Mouse (Mus musculus): ENCODE data around the gene Cant1. TPM values are rescaled to one million over a fixed set of nuclear protein-coding genes. Genes with fewer than 3 reads are reported as not detected.
A peak's percentile ranks its signal among the peaks of the same experiment; 100 is the strongest.

The Cant1 gene
- total RNA-seq (2012; rRNA removed): 25.8 and 26.0 TPM in 2 replicates
- 100 to 1,000 TPM in 1 of 2 experiments, 10 to 100 TPM in 1; 34.4 to 145 TPM for polyA plus RNA-seq (2012; ENCODE audit: insufficient read depth in 1 of 2, insufficient read length in 2 of 2, low read depth in 1 of 2, low replicate concordance in 2 of 2, missing spikeins in 1 of 2)

DNA sequence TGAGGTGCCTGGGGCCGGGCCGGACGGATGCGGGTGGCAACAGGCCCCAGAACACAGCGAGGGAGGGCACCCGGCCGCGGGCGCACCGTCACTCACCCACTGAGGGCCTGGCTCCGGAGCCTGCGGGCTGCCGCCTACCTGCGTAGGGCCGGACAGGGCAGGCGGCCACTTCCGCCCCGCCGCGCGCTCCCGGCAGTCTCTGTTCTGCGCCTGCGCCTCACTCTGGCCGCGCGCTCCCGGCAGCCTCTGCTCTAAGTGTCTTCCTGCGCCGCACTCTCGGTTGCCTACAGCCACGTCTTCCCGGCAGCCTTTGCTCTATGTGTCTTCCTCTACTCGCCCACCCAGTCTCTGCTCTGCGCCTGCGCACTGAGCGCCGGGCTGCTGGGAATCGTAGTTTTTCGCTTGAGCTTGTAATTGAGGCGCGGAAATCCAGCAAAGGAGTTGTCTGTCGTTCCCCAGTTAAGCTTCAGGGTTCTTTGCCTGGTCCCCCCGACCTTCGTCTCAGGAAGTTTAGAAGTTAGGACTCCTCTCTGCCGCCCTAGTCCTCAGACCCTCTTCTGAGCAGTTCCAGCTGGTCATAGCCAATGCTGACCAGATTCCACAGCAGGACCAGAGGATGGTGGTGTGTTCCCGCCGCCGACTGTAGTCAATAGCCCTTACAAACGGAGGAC is at the start of gene Cant1:
Gene Cant1 (minus strand): TSS at position 253 of the 671 bp plus-strand sequence.
- Histone ChIP-seq H3K27me3 (ENCODE audit: control insufficient read depth in 1 of 2, insufficient read depth in 2 of 2, low read length in 2 of 2) (no peaks in the 10 kb centered on the region), H3K4me3 (ENCODE audit: control insufficient read depth in 1 of 2, insufficient read depth in 1 of 2, low read depth in 2 of 2, low read length in 2 of 2) (peak within 1 kb of the TSS; percentile 78 to 94), H3K27ac (ENCODE audit: control insufficient read depth, low read depth, low read length) (peak within 1 kb of the TSS; percentile 75), H3K79me2 (ENCODE audit: control insufficient read depth, insufficient read depth, low read length, poor library complexity) (peaks cover 14% of the 10 kb centered on the region), H3K4me1 (ENCODE audit: control insufficient read depth in 1 of 2, insufficient read depth in 2 of 2, low read length in 2 of 2) (peaks cover 0 to 14% of the 10 kb centered on the region in 2 experiments; a peak in 2 of 4 replicates), H3K9me3 (replicated peaks; ENCODE audit: insufficient read depth, low read length) (no peaks in the 10 kb centered on the region), H3K36me3 (ENCODE audit: control insufficient read depth in 1 of 2, insufficient read depth in 2 of 2, low read length in 2 of 2) (peaks cover 2 to 10% of the 10 kb centered on the region in 2 experiments; a peak in 3 of 4 replicates), H3K9ac (ENCODE audit: control insufficient read depth, low read depth, low read length, poor library complexity, severe bottlenecking) (peak within 1 kb of the TSS; percentile 93)
- peak; percentile 100 for DNase-seq (ENCODE audit: low read depth, low spot score)
- TF ChIP-seq POLR2AphosphoS5 (IDR thresholded peaks at IDR 0.05; ENCODE audit: borderline replicate concordance, low read depth, low read length): no peak
- TF ChIP-seq MYC (IDR thresholded peaks at IDR 0.05; ENCODE audit: low read depth, low read length): peak; percentile 78; the same call in 1 of the 2 replicates
- TF ChIP-seq GATA1 (IDR thresholded peaks at IDR 0.05; ENCODE audit: low read depth, low read length): no peak
- peak; percentile 91 for TF ChIP-seq POLR2AphosphoS2 (IDR thresholded peaks at IDR 0.05; ENCODE audit: low read length)
- TF ChIP-seq USF2 (IDR thresholded peaks at IDR 0.05; ENCODE audit: borderline replicate concordance in 1 of 2, insufficient read depth in 1 of 2, low read depth in 1 of 2, low read length in 2 of 2): no peak
- TF ChIP-seq SIN3A (IDR thresholded peaks at IDR 0.05; ENCODE audit: low read length): peak; percentile 93
- no peak for TF ChIP-seq ZC3H11A (IDR thresholded peaks at IDR 0.05; ENCODE audit: low read depth, low read length)
- peak; percentile 72 for TF ChIP-seq MAX (IDR thresholded peaks at IDR 0.05; ENCODE audit: low read length)
- TF ChIP-seq CHD2 (IDR thresholded peaks at IDR 0.05; ENCODE audit: low read length): no peak
- TF ChIP-seq KAT2A (conservative IDR thresholded peaks at IDR 0.05; ENCODE audit: low read depth, low read length): peak; percentile 99
- TF ChIP-seq MAFK (IDR thresholded peaks at IDR 0.05; ENCODE audit: borderline replicate concordance, low read depth, low read length): no peak
- peak; percentile 98 for TF ChIP-seq ELF1 (IDR thresholded peaks at IDR 0.05; ENCODE audit: low read depth, low read length)
- TF ChIP-seq MXI1 (IDR thresholded peaks at IDR 0.05; ENCODE audit: low read depth, low read length): peak; percentile 60; the same call in 1 of the 2 replicates
- TF ChIP-seq NRF1 (IDR thresholded peaks at IDR 0.05; ENCODE audit: insufficient read depth, low read depth, low read length, poor library complexity, severe bottlenecking): peak; percentile 96
- no peak for TF ChIP-seq EP300 (IDR thresholded peaks at IDR 0.05; ENCODE audit: low read depth in 1 of 2, low read length in 2 of 2)
- TF ChIP-seq TBP (IDR thresholded peaks at IDR 0.05; ENCODE audit: low read depth, low read length): peak; percentile 85
- TF ChIP-seq CHD1 (IDR thresholded peaks at IDR 0.05; ENCODE audit: low read depth, low read length): no peak
- no peak for TF ChIP-seq CTCF (IDR thresholded peaks at IDR 0.05 in 2 of 3, conservative IDR thresholded peaks at IDR 0.05 in 1 of 3; ENCODE audit: control insufficient read depth in 1 of 3, insufficient read depth in 1 of 3, low read depth in 2 of 3, low read length in 3 of 3, poor library complexity in 1 of 3, severe bottlenecking in 1 of 3)
- TF ChIP-seq ZKSCAN1 (IDR thresholded peaks at IDR 0.05; ENCODE audit: low read depth, low read length): no peak
- TF ChIP-seq ETS1 (IDR thresholded peaks at IDR 0.05; ENCODE audit: low read depth, low read length): peak; percentile 23; the same call in 1 of the 2 replicates
- no peak for TF ChIP-seq BHLHE40 (IDR thresholded peaks at IDR 0.05; ENCODE audit: borderline replicate concordance, low read depth, low read length)
- TF ChIP-seq TAL1 (IDR thresholded peaks at IDR 0.05; ENCODE audit: low read length): no peak
- no peak for TF ChIP-seq JUND (IDR thresholded peaks at IDR 0.05; ENCODE audit: low read depth, low read length)
- TF ChIP-seq UBTF (IDR thresholded peaks at IDR 0.05; ENCODE audit: borderline replicate concordance, insufficient read depth, low read depth, low read length): no peak
- TF ChIP-seq MYB (IDR thresholded peaks at IDR 0.05; ENCODE audit: low read depth, low read length): no peak
- TF ChIP-seq ZMIZ1 (IDR thresholded peaks at IDR 0.05; ENCODE audit: low read depth, low read length): peak; percentile 97
- 0 out of 2 replicates have a peak, but pooled peaks have one; percentile 15 for TF ChIP-seq GABPA (IDR thresholded peaks at IDR 0.05; ENCODE audit: low read depth, low read length)
- TF ChIP-seq USF1 (IDR thresholded peaks at IDR 0.05; ENCODE audit: low read depth, low read length): peak; percentile 40; the same call in 1 of the 2 replicates
- no peak for TF ChIP-seq ZNF384 (IDR thresholded peaks at IDR 0.05; ENCODE audit: low read depth, low read length)
- TF ChIP-seq MEF2A (IDR thresholded peaks at IDR 0.05; ENCODE audit: extremely low read depth, insufficient replicate concordance, low read depth, low read length, poor library complexity, severe bottlenecking): peak; percentile 37; the same call in 1 of the 2 replicates
- peak; percentile 94 to 97 for TF ChIP-seq POLR2A (IDR thresholded peaks at IDR 0.05; ENCODE audit: control insufficient read depth in 1 of 2, insufficient read depth in 1 of 2, low read depth in 1 of 2, low read length in 2 of 2, poor library complexity in 1 of 2)
- peak; percentile 81 for TF ChIP-seq TCF12 (IDR thresholded peaks at IDR 0.05; ENCODE audit: low read depth, low read length)
- TF ChIP-seq RAD21 (IDR thresholded peaks at IDR 0.05; ENCODE audit: low read depth, low read length): no peak
- peak; percentile 99 for TF ChIP-seq HCFC1 (IDR thresholded peaks at IDR 0.05; ENCODE audit: low read depth, low read length)
- no peak for TF ChIP-seq RCOR1 (IDR thresholded peaks at IDR 0.05; ENCODE audit: low read depth, low read length)

Data from MEL (cell line).